Mouse (Mus musculus) brown adipose tissue, adult 24 weeks (tissue): ENCODE measurements around the gene Creld1. TPM values are rescaled to one million over a fixed set of nuclear protein-coding genes. Genes with fewer than 3 reads are reported as not detected.

Experiments used
- H3K27ac ChIP-seq: fragments of 200-500 bp; replicated peaks from 2 replicates; pipeline ENCODE4 v1.5.1; 2012; ENCODE audit warnings: low read depth, mild to moderate bottlenecking, low read length
- H3K4me1 ChIP-seq: fragments of 200-500 bp; 2 replicates; pipeline ENCODE4 v1.6.1; 2012; ENCODE audit warnings: low read length, mixed read lengths; ENCODE audit not compliant: control insufficient read depth, insufficient read depth, insufficient read length
- H3K4me3 ChIP-seq: fragments of 200-500 bp; 2 replicates; pipeline ENCODE4 v1.5.1; 2012; ENCODE audit warnings: low read depth, mild to moderate bottlenecking, low read length, moderate library complexity; ENCODE audit not compliant: insufficient read depth
- polyA plus RNA-seq: library from polyadenylated mRNA; stranded (reverse); fragments of >200 nt; gene quantifications from 2 replicates; pipeline ENCODE4 v1.2.4, GENCODE M21; 2012; ENCODE audit not compliant: missing spikeins, insufficient read depth, insufficient read length

Creld1 gene
- polyA plus RNA-seq, 1 experiment, result 40.6 TPM

DNA sequence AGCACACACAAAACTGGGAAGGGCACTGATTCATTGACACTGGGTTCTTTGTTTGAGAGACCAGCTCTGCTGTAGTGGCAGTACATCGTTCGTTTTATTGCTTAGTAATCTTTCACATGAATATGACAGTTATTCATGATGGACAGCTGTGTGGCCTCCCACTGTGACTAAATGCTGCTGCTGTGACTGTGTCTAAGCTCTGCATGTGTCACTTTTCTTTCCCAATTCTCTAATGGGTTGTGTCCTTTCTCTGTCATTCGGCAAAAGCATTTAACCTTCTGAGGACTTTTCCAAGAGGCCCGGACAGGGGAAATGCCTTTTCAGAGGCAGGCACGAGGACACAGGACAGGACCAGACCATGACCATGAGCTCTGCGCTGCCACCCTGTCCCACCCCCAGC, 30.8 kb downstream of the Creld1 start:
- Histone ChIP-seq H3K27ac (no peak overlapping the region), H3K4me3 (no peak overlapping the region), H3K4me1 (no peaks in the 10 kb centered on the region)

DNA sequence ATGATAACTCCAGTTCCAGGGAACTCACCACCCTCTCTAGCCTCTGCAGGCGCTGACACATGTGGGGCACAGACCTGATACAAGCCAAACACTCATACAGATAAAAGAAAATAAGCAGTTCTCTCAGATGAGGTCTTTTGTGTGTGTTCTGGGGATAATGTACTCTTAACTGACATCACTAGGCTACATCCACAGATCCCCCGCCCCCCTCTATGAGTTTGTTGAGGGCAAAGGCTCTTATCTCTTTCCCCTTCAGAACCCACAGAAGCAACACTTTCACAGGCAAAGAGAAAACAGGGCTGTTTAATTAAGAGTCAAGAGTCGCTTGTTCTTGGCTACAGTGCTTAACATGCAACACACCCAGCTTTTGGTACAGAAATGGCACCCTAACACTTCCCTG, 31.5 kb downstream of the Creld1 start:
- Histone ChIP-seq H3K4me3 (no peak overlapping the region), H3K4me1 (no peaks in the 10 kb centered on the region), H3K27ac (no peak overlapping the region)

DNA sequence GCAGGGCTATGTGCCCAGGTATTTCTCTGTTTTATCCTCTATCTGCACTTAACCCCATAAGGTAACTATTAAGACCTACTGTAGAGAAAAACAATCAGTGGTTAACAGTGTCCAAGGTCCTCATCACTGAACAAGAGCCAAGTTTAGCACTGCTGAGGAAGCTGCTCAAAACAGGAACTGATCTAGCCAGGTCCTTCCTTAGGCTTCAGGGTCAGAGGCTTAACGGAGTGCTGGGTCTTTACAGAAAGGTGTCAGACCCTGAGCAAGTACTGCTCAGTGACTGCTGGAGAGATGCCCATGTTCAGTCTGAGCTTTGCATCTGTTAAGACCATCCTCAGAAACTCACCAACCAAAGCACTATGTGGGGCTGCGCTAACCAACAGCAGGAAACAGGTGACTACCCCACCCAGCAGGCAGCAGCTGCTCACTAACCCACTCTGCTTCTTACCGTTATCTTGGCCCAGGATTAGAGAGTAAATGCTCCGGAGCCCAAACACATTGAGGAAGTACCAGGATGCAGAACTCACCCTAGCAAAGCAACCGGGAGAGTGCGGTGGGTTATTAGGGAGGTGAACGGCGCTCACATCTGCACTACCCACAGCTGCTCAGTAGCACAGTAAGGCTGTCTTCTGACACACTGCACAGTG, 34.5 kb downstream of the Creld1 start:
- Histone ChIP-seq H3K4me1 (peaks cover 4% of the 10 kb centered on the region; the same call in 1 of the 2 replicates), H3K27ac (no peak overlapping the region), H3K4me3 (no peak overlapping the region)

DNA sequence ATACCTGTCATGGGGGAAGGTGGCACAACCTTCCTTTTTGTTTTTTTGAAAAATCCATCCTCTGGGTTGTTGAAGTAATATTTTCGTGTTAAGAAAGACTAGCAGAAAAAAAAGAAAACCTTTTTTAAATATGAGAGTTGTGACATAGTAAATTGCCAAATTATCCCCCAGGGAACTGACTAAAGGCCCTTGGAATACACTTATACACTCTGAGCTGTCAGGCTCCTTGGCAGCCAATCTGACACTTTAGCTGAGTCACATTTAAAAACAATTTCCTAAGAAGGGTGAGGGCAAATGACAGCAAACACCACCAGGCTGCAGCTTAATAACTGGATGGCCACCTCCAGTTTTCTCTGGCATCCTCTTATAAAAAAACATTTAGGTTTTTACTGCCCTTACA, 39.2 kb downstream of the Creld1 start:
- Histone ChIP-seq H3K4me3 (no peak overlapping the region), H3K27ac (0 out of 2 replicates have a peak overlapping the region, but pooled peaks have one; percentile 50), H3K4me1 (peaks cover 14% of the 10 kb centered on the region)

DNA sequence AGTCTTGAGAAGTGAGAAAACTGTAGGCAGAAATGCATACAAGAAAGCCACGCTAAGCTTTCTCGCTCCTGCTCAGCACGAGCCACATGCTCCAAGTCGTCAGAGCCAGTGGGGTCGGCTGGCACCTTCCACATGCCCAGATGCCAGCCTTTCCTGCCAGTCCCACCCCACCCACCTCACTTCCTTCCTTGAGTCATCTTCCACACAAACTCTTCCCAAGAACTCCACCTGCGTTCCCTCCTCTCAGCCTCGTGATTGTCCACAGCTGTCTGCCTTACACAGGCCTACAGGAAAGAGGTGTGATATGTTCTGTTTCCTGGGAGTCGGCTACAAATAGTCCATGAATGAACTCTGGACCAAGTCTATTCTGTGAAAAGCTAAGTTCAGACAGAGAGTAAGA, 40.3 kb downstream of the Creld1 start:
- Histone ChIP-seq H3K4me1 (peaks cover 14% of the 10 kb centered on the region), H3K4me3 (no peak overlapping the region), H3K27ac (peak overlapping the region; percentile 60)

DNA sequence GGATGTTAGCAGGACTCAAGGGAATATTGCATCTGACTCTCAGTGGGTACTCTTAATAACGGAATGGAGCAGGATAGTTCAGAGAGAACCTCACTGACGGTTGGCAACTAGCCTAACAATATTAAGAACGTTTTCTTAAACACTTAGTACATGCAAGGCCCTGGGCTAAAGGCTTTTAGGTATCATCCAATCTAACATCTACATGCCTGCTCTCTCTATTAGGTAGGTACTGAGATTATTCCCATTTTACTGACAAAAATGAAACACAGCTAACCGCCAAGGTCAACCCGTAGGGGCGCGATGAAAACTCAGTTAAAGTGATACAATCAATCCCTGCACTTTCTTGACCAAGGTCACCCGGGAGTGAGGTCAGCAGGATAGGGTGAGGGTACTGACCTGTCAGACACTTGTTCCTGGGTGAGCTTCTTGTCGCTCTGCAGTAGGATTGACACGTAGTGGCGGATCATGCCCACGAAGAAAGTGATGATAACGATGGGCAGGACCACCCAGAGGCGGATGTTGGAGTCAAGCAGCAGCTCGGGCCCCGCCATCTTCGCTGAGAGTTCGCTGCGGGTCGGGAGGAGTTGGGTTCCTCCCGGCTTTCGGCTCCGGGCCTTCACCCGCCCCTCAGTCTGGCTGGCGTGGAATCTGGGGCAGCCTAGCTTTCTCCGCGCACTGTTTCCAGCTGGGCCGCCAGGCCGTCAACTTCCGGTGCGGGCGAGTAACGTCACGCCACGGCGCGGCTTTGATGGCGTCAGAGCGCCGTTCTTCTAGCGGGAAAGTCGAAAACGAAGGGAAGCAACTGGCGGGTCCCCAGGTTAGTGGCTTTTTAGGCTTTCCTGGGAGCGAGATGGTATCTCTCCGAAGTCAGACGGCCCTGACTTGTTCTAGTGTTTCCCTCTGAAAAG, 48.1 kb downstream of the Creld1 start, which contains the start of the genes Emc3 and Fancd2:
Gene Emc3, minus strand, starts transcription at position 721 of the 908 bp plus-strand sequence.
Gene Fancd2, plus strand, starts transcription at position 751 of the 908 bp plus-strand sequence.
- Histone ChIP-seq H3K27ac (peak within 1 kb of the TSS; percentile 86), H3K4me1 (no peaks in the 10 kb centered on the region), H3K4me3 (peak within 1 kb of the TSS; percentile 83)

DNA sequence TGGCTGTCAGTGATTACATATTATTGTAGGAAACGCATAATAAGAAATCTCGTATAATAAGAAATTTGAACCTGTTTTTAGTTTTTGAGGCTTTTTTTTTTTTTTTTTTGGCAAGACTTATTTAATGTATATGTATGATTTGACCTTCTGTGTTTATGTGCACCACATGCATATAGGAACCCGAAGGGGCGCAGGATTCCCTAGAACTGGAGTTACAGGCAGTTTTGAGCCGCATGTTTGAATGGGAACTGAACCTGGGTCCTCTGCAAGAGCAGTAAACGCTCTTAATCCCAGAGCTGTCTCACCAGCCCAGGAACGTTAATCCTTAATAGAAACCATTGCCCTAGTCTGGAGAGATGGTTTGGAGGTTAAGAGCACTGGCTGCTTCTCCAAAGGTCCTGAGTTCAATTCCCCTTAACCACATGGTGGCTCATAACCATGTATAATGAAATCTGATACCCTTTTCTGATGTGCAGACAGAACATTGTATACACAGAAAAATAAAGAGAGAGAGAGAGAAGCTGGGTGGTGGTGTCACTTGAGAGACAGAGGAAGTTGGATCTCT, 48.8 kb downstream of the Creld1 start:
- Histone ChIP-seq H3K27ac (no peak overlapping the region), H3K4me3 (peak overlapping the region; percentile 83), H3K4me1 (no peaks in the 10 kb centered on the region)

DNA sequence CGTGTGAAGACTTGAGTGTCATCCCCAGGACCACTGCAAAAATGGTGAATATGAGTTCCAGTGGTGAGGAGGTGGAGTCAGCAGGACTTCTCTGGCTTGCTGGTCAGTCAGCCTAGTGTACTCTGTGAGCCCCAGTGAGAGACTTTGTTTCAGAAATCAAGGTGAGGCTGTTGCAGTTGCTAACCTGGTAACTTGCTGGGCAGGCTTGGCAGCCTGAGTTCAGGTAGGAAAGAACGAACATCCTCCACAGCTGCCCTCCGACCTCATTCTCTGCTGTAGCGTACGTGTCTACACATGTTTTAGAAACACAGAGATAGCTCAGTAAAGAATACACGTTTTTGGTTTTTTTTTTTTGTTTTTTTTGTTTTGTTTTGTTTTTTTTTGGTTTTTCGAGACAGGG, 51.8 kb downstream of the Creld1 start:
- Histone ChIP-seq H3K4me1 (no peaks in the 10 kb centered on the region), H3K4me3 (no peak overlapping the region), H3K27ac (no peak overlapping the region)

DNA sequence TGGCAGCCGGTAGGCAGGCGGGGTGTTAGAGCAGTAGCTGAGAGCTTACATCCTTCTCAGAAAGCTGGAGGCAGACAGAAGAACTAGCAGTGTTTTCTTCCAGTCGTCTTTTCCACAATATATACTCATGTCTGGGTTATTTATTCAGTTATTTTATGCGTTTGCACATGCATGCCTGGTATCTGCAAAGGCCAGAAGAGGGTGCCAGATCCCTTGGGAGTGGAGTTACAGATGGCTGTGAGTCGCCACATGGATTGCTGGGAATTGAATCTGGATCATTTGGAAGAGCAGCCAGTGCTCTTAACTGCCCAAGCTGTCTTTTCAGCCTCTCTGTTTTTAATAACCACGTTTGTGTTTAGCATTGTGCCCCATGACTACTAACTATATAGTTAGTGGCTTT, 58.5 kb downstream of the Creld1 start:
- Histone ChIP-seq H3K27ac (no peak overlapping the region), H3K4me1 (no peaks in the 10 kb centered on the region), H3K4me3 (no peak overlapping the region)

Other genes with a start within 250 kb of the Creld1 start
- 26.3 and 37.1 TPM in 2 replicates for gene Mtmr14, start 245.5 kb upstream of the Creld1 start, polyA plus RNA-seq
- gene Cpne9, start 201.0 kb upstream of the Creld1 start, polyA plus RNA-seq, result 0.44 and 0.71 TPM in 2 replicates
- gene Brpf1, start 176.2 kb upstream of the Creld1 start, polyA plus RNA-seq, result 12.6 and 15.1 TPM in 2 replicates
- gene Ogg1, start 156.3 kb upstream of the Creld1 start, polyA plus RNA-seq, result 18.0 and 18.7 TPM in 2 replicates
- 33.2 and 39.0 TPM in 2 replicates for gene Camk1, start 139.3 kb upstream of the Creld1 start, polyA plus RNA-seq
- 19.7 and 31.6 TPM in 2 replicates for gene Tada3, start 105.4 kb upstream of the Creld1 start, polyA plus RNA-seq
- gene Arpc4, start 105.2 kb upstream of the Creld1 start, polyA plus RNA-seq, result 70.6 and 98.1 TPM in 2 replicates
- 0.83 and 1.0 TPM in 2 replicates for gene Ttll3, start 94.0 kb upstream of the Creld1 start, polyA plus RNA-seq
- gene Rpusd3, start 64.0 kb upstream of the Creld1 start, polyA plus RNA-seq, result 15.7 and 17.8 TPM in 2 replicates
- gene Cidec, start 47.5 kb upstream of the Creld1 start, polyA plus RNA-seq, result 797 and 1,047 TPM in 2 replicates
- 34.1 and 34.8 TPM in 2 replicates for gene Jagn1, start 40.7 kb upstream of the Creld1 start, polyA plus RNA-seq
- 5.9 and 8.7 TPM in 2 replicates for gene Il17re, start 24.8 kb upstream of the Creld1 start, polyA plus RNA-seq
- gene Il17rc, start 11.9 kb upstream of the Creld1 start, polyA plus RNA-seq, result 9.0 and 10.2 TPM in 2 replicates
- gene Prrt3, start 18.6 kb downstream of the Creld1 start, polyA plus RNA-seq, result not detected in 2 replicates
- gene Emc3, start 48.4 kb downstream of the Creld1 start, polyA plus RNA-seq, result 52.2 and 77.4 TPM in 2 replicates
- gene Fancd2, start 48.4 kb downstream of the Creld1 start, polyA plus RNA-seq, result 0.48 TPM in 1 of 2 replicates, not detected in the other
- gene Fancd2os, start 117.4 kb downstream of the Creld1 start, polyA plus RNA-seq, result not detected in 2 replicates
- gene Brk1, start 121.5 kb downstream of the Creld1 start, polyA plus RNA-seq, result 158 and 192 TPM in 2 replicates
- gene Vhl, start 140.7 kb downstream of the Creld1 start, polyA plus RNA-seq, result 13.2 and 15.0 TPM in 2 replicates
- 18.9 and 19.7 TPM in 2 replicates for gene Irak2, start 155.2 kb downstream of the Creld1 start, polyA plus RNA-seq
- gene Tatdn2, start 213.8 kb downstream of the Creld1 start, polyA plus RNA-seq, result 18.0 and 29.7 TPM in 2 replicates
- gene Ghrl, start 236.6 kb downstream of the Creld1 start, polyA plus RNA-seq, result not detected in 2 replicates